Mouse (Mus musculus): ENCODE measurements around the gene Txlnb. TPM values are rescaled to one million over a fixed set of nuclear protein-coding genes. Genes with fewer than 3 reads are reported as not detected.
"Not testable (repeated sequence)": the region's sequence is repeated elsewhere in the genome, so short reads cannot be mapped to it uniquely, and the experiment has no call there.

Txlnb gene
- polyA plus RNA-seq, 1 experiment from 2014 or later: 1.2 TPM

DNA sequence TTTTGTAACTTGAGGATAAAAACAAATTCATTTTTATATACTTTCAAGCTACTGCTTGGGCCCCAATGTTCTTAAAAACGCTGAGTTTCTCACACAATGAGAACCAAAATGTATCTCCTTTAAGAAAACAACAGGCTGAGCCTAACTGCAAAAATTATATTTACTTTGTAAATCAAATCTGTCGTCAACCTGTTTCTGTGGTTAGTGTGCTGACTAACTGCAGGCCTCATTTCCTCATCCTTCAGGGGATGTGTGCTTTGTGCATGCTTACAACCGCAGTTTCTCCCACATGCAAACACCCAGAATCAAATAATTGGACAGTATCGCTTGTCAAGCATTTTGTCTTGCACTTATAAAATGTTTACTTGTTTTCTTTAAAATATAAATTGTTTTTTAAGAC, 20.9 kb upstream of the Txlnb start:
- no peak for ATAC-seq
- WGBS: 85% methylated on average over 4 of the region's 4 CpGs

DNA sequence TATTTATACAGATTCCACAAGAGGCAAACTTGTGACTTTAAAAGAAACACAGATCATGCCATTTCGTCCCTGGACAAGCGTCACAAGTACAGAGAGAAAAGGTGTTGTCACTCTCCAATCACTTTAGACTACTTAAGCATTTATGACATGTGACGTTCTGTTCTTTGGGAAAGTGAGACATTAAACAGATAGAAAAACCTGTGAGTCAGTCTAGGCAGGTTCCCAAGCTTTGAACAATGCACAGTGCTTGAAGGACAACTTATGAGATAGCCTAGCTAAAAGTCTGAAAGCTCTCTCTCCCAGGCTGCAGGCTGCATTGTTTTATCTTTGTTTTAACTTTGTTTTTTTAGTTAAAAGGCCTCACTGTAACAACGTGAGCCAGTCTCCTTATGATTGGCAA, 19.3 kb upstream of the Txlnb start:
- not testable (repeated sequence) for H3K9me3 ChIP-seq (ENCODE audit: control insufficient read depth, low read length); ATAC-seq; H3K4me1 ChIP-seq (ENCODE audit: control insufficient read depth, insufficient read depth, low read depth, low read length); H3K27ac ChIP-seq (ENCODE audit: low read depth, low read length); H3K4me3 ChIP-seq (ENCODE audit: low read length); H3K36me3 ChIP-seq (ENCODE audit: control insufficient read depth, insufficient read depth, low read length); H3K9ac ChIP-seq (ENCODE audit: low read depth, low read length); H3K4me2 ChIP-seq (ENCODE audit: low read length); H3K27me3 ChIP-seq (replicated peaks; ENCODE audit: control insufficient read depth, insufficient read depth, low read length)
- 79% methylated on average over 4 of the region's 4 CpGs for WGBS

More for the DNA sequence above, 20.9 kb upstream of the Txlnb start:
- no peak overlapping the region for H3K9ac ChIP-seq (ENCODE audit: low read depth, low read length)
- no peak overlapping the region for H3K27ac ChIP-seq (ENCODE audit: low read depth, low read length)
- no peak overlapping the region for H3K4me3 ChIP-seq (ENCODE audit: low read length)
- no peaks in the 10 kb centered on the region for H3K36me3 ChIP-seq (ENCODE audit: control insufficient read depth, insufficient read depth, low read length)
- H3K4me2 ChIP-seq (ENCODE audit: low read length): no peak overlapping the region
- no peaks in the 10 kb centered on the region for H3K4me1 ChIP-seq (ENCODE audit: control insufficient read depth, insufficient read depth, low read depth, low read length)
- no peaks in the 10 kb centered on the region for H3K9me3 ChIP-seq (ENCODE audit: control insufficient read depth, low read length)
- H3K27me3 ChIP-seq (replicated peaks; ENCODE audit: control insufficient read depth, insufficient read depth, low read length): no peaks in the 10 kb centered on the region

DNA sequence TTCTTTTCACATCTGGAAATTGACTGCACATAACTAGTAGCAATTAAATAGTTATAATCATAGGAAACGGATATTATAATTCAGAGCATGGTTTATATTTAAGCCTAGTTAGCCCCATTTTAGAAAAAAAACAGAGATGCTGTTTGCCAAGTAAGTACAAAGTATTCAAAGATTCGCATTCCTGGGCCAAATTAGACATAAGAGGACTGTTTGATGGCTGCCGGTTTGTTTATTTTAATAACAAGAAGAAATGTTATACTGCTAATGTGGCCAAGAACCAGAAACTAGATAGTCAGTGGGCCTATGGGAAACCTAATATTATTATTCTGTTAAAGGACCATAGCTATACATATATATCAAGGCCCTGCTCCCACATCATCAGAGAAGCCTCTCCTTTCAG, 9.3 kb upstream of the Txlnb start:
- Histone ChIP-seq H3K27ac (ENCODE audit: low read depth, low read length) (no peak overlapping the region), H3K27me3 (replicated peaks; ENCODE audit: control insufficient read depth, insufficient read depth, low read length) (no peaks in the 10 kb centered on the region), H3K4me1 (ENCODE audit: control insufficient read depth, insufficient read depth, low read depth, low read length) (no peaks in the 10 kb centered on the region), H3K36me3 (ENCODE audit: control insufficient read depth, insufficient read depth, low read length) (no peaks in the 10 kb centered on the region), H3K9me3 (ENCODE audit: control insufficient read depth, low read length) (no peaks in the 10 kb centered on the region), H3K4me3 (ENCODE audit: low read length) (no peak overlapping the region), H3K9ac (ENCODE audit: low read depth, low read length) (no peak overlapping the region), H3K4me2 (ENCODE audit: low read length) (no peak overlapping the region)
- WGBS: 82% methylated on average over 3 of the region's 3 CpGs
- no peak for ATAC-seq

DNA sequence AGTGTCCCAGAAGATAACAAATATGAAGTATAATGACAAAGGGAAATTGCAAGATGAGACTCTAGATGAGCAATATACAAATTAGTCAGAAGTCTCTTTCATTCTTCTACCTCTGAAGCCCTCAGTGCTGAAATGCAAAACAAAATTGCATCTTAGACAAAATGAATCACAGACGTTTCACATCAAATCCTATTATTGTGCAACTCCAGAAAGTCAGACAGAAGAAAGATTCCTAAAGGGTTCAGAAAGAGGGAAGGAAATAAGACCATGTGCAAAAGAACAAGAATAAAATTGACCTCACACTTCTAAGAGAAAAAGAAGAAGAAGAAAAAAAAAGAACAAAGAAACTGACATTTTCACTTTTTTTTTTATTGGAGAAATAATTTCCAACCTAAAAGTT, 8.1 kb upstream of the Txlnb start:
- Histone ChIP-seq H3K4me2 (ENCODE audit: low read length) (no peak overlapping the region), H3K4me3 (ENCODE audit: low read length) (no peak overlapping the region), H3K27ac (ENCODE audit: low read depth, low read length) (no peak overlapping the region), H3K9me3 (ENCODE audit: control insufficient read depth, low read length) (no peaks in the 10 kb centered on the region), H3K9ac (ENCODE audit: low read depth, low read length) (no peak overlapping the region), H3K27me3 (replicated peaks; ENCODE audit: control insufficient read depth, insufficient read depth, low read length) (no peaks in the 10 kb centered on the region), H3K4me1 (ENCODE audit: control insufficient read depth, insufficient read depth, low read depth, low read length) (no peaks in the 10 kb centered on the region), H3K36me3 (ENCODE audit: control insufficient read depth, insufficient read depth, low read length) (no peaks in the 10 kb centered on the region)
- WGBS: 86% methylated on average over 1 of the region's 1 CpGs
- ATAC-seq: no peak

DNA sequence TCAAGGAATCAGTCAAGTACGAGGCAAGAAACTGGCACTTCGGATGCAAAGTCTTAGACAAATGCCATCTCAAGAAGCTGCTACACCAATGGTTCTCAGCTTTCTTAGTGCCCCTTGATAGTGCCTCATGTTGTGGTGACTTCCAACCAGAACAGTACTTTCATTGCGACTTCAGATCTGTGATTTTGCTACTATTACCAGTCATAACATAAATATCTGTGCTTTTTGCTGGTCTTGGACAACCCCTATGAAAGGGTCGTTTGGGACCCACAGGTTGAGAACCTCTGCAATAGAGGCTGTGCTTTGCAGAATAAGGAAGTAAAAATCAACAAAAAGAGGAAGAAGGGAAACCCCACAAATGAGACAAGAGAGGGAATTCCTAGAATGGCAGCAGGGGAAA, 7.7 kb upstream of the Txlnb start:
- no peaks in the 10 kb centered on the region for H3K27me3 ChIP-seq (replicated peaks; ENCODE audit: control insufficient read depth, insufficient read depth, low read length)
- H3K4me2 ChIP-seq (ENCODE audit: low read length): no peak overlapping the region
- H3K36me3 ChIP-seq (ENCODE audit: control insufficient read depth, insufficient read depth, low read length): no peaks in the 10 kb centered on the region
- H3K9me3 ChIP-seq (ENCODE audit: control insufficient read depth, low read length): no peaks in the 10 kb centered on the region
- no peak overlapping the region for H3K4me3 ChIP-seq (ENCODE audit: low read length)
- ATAC-seq: no peak
- H3K27ac ChIP-seq (ENCODE audit: low read depth, low read length): no peak overlapping the region
- 86% methylated on average over 4 of the region's 4 CpGs for WGBS
- no peaks in the 10 kb centered on the region for H3K4me1 ChIP-seq (ENCODE audit: control insufficient read depth, insufficient read depth, low read depth, low read length)
- H3K9ac ChIP-seq (ENCODE audit: low read depth, low read length): no peak overlapping the region

DNA sequence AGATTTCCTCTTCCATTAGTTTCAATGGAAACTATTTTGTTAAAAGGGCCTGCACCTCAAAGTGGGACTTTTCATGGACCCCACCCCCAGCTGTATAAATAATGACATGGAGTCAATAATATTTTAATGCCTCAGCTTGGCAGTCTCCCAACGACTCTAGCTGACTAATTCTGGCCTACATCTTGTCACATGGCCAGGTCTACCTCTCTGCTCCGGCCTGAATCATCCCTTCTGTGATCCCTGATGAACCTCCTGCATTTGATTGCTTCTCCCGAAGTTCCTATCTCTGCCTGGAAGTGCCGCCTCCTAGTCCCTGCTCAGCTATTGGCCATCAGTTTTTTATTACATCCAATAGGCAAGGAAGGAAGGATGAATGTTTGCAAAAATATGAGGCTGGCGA, 2.1 kb upstream of the Txlnb start:
- Histone ChIP-seq H3K4me2 (ENCODE audit: low read length) (no peak overlapping the region), H3K36me3 (ENCODE audit: control insufficient read depth, insufficient read depth, low read length) (no peaks in the 10 kb centered on the region), H3K27ac (ENCODE audit: low read depth, low read length) (no peak overlapping the region), H3K9ac (ENCODE audit: low read depth, low read length) (no peak overlapping the region), H3K9me3 (ENCODE audit: control insufficient read depth, low read length) (no peaks in the 10 kb centered on the region), H3K4me3 (ENCODE audit: low read length) (no peak overlapping the region), H3K27me3 (replicated peaks; ENCODE audit: control insufficient read depth, insufficient read depth, low read length) (no peaks in the 10 kb centered on the region), H3K4me1 (ENCODE audit: control insufficient read depth, insufficient read depth, low read depth, low read length) (0 out of 2 replicates have a peak, but pooled peaks cover 4% of the 10 kb centered on the region)
- WGBS: 74% methylated on average over 5 of the region's 5 CpGs
- ATAC-seq: no peak

DNA sequence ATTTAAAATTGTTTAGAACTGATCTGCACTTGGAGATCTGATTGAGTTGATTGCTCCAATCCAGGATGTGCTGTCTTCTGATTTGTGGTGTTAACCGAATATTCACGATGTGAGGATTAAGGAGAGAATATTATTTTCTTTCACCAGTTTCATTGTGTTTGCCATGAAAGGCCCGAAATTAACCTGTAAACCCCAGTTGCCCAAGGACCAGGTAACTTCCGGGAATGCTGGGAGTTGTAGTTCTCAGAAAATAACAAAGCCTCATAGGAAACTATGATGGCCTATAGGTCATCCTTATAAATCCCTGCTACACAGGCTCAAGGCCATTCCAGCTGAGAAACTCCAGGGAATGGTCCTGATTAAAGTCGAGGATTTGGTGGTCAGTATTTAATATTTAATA, 1.6 kb upstream of the Txlnb start:
- no peak overlapping the region for H3K9ac ChIP-seq (ENCODE audit: low read depth, low read length)
- ATAC-seq: no peak
- no peaks in the 10 kb centered on the region for H3K9me3 ChIP-seq (ENCODE audit: control insufficient read depth, low read length)
- no peak overlapping the region for H3K27ac ChIP-seq (ENCODE audit: low read depth, low read length)
- no peaks in the 10 kb centered on the region for H3K36me3 ChIP-seq (ENCODE audit: control insufficient read depth, insufficient read depth, low read length)
- 87% methylated on average over 5 of the region's 5 CpGs for WGBS
- no peaks in the 10 kb centered on the region for H3K27me3 ChIP-seq (replicated peaks; ENCODE audit: control insufficient read depth, insufficient read depth, low read length)
- no peak overlapping the region for H3K4me2 ChIP-seq (ENCODE audit: low read length)
- H3K4me1 ChIP-seq (ENCODE audit: control insufficient read depth, insufficient read depth, low read depth, low read length): 0 out of 2 replicates have a peak, but pooled peaks cover 4% of the 10 kb centered on the region
- H3K4me3 ChIP-seq (ENCODE audit: low read length): no peak overlapping the region

DNA sequence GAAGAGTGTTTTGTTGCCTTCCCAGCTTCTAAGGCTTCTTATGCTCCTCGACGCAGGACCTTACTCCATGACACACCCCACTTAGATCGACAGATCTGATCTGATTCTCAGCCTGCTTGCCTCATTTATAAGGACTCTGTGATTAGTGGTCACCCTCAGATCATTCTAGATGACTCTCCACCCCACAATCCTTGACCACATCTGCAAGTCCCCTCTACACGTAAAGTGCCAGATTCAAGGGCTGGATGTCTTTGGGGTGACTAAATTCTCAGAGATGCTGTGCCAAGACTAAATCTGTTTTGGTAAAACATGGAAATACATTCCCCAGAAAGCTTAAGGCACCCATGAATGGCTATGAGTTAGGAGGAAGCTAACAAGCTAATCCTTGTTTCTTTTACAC, 799 bp upstream of the Txlnb start:
- no peak overlapping the region for H3K4me3 ChIP-seq (ENCODE audit: low read length)
- H3K4me2 ChIP-seq (ENCODE audit: low read length): no peak overlapping the region
- H3K27ac ChIP-seq (ENCODE audit: low read depth, low read length): peak overlapping the region; percentile 48

DNA sequence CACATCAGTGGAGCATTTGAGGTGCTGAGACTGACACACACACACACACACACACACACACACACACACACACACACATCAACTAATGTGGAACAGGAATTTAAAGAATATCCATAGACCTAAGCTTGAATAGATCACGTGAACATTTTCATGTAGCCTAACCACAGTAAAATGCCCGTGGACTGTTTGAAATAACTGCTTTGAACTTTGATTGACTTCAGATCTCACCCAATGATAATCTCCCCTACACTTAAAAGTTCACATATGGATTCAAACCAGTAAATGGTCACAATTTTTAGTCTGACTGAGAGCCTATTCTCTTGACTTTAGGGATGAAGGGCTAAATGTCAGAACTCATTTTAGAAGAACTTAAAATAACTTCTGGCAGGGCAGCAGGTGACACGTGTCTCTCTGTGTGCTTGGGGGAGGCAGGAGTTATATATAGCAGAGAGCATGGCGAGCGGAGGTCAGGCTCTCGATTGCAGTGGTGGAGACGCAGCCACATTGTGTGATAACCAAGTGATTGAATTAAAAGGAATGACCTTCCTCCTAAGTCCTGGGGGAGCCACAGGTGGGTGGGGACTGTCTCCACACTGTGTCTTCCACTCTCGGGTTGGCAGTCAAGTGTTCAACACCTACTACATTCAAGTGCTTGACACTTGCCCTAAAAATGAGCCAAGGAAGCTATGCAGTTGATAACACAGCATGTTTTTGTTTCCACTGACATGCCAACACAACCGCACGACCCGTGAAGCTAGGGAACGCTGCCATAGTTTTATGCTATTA, 1.0 kb downstream of the Txlnb start:
- H3K27me3 ChIP-seq (replicated peaks; ENCODE audit: control insufficient read depth, insufficient read depth, low read length): no peaks in the 10 kb centered on the region
- H3K36me3 ChIP-seq (ENCODE audit: control insufficient read depth, insufficient read depth, low read length): no peaks in the 10 kb centered on the region
- H3K4me2 ChIP-seq (ENCODE audit: low read length): peak overlapping the region; percentile 57
- H3K4me1 ChIP-seq (ENCODE audit: control insufficient read depth, insufficient read depth, low read depth, low read length): 0 out of 2 replicates have a peak, but pooled peaks cover 4% of the 10 kb centered on the region
- no peak overlapping the region for H3K4me3 ChIP-seq (ENCODE audit: low read length)
- 57% methylated on average over 12 of the region's 12 CpGs for WGBS
- no peak overlapping the region for H3K27ac ChIP-seq (ENCODE audit: low read depth, low read length)
- no peak for ATAC-seq
- no peak overlapping the region for H3K9ac ChIP-seq (ENCODE audit: low read depth, low read length)
- no peaks in the 10 kb centered on the region for H3K9me3 ChIP-seq (ENCODE audit: control insufficient read depth, low read length)

More for the DNA sequence above, 799 bp upstream of the Txlnb start:
- Histone ChIP-seq H3K9me3 (ENCODE audit: control insufficient read depth, low read length) (no peaks in the 10 kb centered on the region), H3K36me3 (ENCODE audit: control insufficient read depth, insufficient read depth, low read length) (no peaks in the 10 kb centered on the region), H3K27me3 (replicated peaks; ENCODE audit: control insufficient read depth, insufficient read depth, low read length) (no peaks in the 10 kb centered on the region), H3K9ac (ENCODE audit: low read depth, low read length) (no peak overlapping the region), H3K4me1 (ENCODE audit: control insufficient read depth, insufficient read depth, low read depth, low read length) (0 out of 2 replicates have a peak, but pooled peaks cover 4% of the 10 kb centered on the region)
- ATAC-seq: no peak
- WGBS: 79% methylated on average over 4 of the region's 4 CpGs

Measured in hindbrain, embryonic 16.5 days (tissue).